Mouse (Mus musculus) embryonic facial prominence, embryonic 11.5 days (tissue): Measurements from ENCODE around the gene Fryl. TPM values are rescaled to one million over a fixed set of nuclear protein-coding genes. Genes with fewer than 3 reads are reported as not detected.
A peak's percentile ranks its signal among the peaks of the same experiment; 100 is the strongest.

Experiments used
- ATAC-seq: fragments of 200-750 bp; cut with Nextera tagmentation; replicated peaks from 2 replicates; pipeline ENCODE4 v1.8.0; 2017; ENCODE audit warnings: low read depth; ENCODE audit not compliant: insufficient number of reproducible peaks, low FRiP score, low TSS enrichment
- DNase-seq: peaks from one replicate; pipeline ENCODE4 v3.0.0-alpha.2; 2015; ENCODE audit warnings: low spot score
- H3K27ac ChIP-seq: fragments of 300-500 bp; sonication (generic); replicated peaks from 2 replicates; pipeline ENCODE4 v1.5.1; 2014; ENCODE audit warnings: mild to moderate bottlenecking, low read depth, low read length, control low read depth
- H3K27me3 ChIP-seq: fragments of 300-500 bp; sonication (generic); 2 replicates; pipeline ENCODE4 v1.6.1; 2014; ENCODE audit warnings: mild to moderate bottlenecking, low read length, moderate library complexity, mixed read lengths; ENCODE audit not compliant: control insufficient read depth, insufficient read depth
- H3K36me3 ChIP-seq: fragments of 300-500 bp; sonication (generic); replicated peaks from 2 replicates; pipeline ENCODE4 v1.6.1; 2014; ENCODE audit warnings: low read depth, mild to moderate bottlenecking, low read length, moderate library complexity, mixed read lengths; ENCODE audit not compliant: control insufficient read depth, insufficient read depth
- H3K4me1 ChIP-seq: fragments of 300-500 bp; sonication (generic); 2 replicates; pipeline ENCODE4 v1.6.1; 2014; ENCODE audit warnings: low read length, mixed read lengths; ENCODE audit not compliant: control insufficient read depth, insufficient read depth
- H3K4me2 ChIP-seq: fragments of 300-500 bp; sonication (generic); 2 replicates; pipeline ENCODE4 v1.6.1; 2014; ENCODE audit warnings: low read depth, mild to moderate bottlenecking, control low read depth, low read length, moderate library complexity
- H3K4me3 ChIP-seq: fragments of 300-500 bp; sonication (generic); 2 replicates; pipeline ENCODE4 v1.5.1; 2014; ENCODE audit warnings: low read depth, low read length, control low read depth
- H3K9ac ChIP-seq: fragments of 300-500 bp; sonication (generic); replicated peaks from 2 replicates; pipeline ENCODE4 v1.6.1; 2014; ENCODE audit warnings: mild to moderate bottlenecking, control low read depth, low read length
- H3K9me3 ChIP-seq: fragments of 300-500 bp; sonication (generic); replicated peaks from 2 replicates; pipeline ENCODE4 v1.6.1; 2016; ENCODE audit warnings: mild to moderate bottlenecking, low read length, inconsistent platforms, mixed read lengths; ENCODE audit not compliant: control insufficient read depth
- WGBS: fragments of 180-500 bp; shearing (Covaris S2); extraction: QIAGEN DNeasy Blood & Tissue Kit; methylation state at CpG from one replicate; pipeline ENCODE4 v1.1.7; 2014; 5-methylcytosine and 5-hydroxymethylcytosine counted together
- polyA plus RNA-seq: library from polyadenylated mRNA; unstranded; fragments of >200 nt; fragmentation: Nextera tagmentation; extraction: Ambion mirVana; gene quantifications from 2 replicates; pipeline ENCODE4 v1.2.1, GENCODE M21; 2014

The Fryl gene
- polyA plus RNA-seq, 1 experiment from 2014 or later: 25.7 TPM

DNA sequence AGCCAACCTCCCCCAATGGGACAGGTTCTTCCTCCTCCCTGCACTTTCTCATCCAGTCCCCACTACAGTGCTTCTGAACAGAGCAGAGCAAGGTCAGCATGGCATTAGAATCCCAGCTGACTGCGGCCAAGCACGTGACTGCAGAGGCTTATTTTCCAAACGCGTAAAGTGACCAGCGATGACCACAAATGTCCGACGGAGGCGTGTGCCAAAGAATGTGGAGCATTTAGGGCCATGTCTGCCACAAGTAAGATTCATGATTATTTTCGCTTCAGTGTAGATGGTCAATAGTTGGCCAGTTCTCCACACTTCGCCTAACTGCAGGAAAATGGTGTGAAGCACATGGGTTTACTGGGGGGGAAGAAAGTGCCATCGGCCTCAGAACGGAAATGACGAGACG lies 137.6 kb downstream of the Fryl start:
- Histone ChIP-seq H3K4me1 (no peaks in the 10 kb centered on the region), H3K9ac (no peak overlapping the region), H3K27me3 (no peaks in the 10 kb centered on the region), H3K36me3 (no peaks in the 10 kb centered on the region), H3K27ac (no peak overlapping the region), H3K4me2 (no peak overlapping the region), H3K9me3 (no peaks in the 10 kb centered on the region), H3K4me3 (no peak overlapping the region)
- DNase-seq (no peak), ATAC-seq (no peak)
- WGBS: 92% methylated on average over 14 of the region's 14 CpGs

DNA sequence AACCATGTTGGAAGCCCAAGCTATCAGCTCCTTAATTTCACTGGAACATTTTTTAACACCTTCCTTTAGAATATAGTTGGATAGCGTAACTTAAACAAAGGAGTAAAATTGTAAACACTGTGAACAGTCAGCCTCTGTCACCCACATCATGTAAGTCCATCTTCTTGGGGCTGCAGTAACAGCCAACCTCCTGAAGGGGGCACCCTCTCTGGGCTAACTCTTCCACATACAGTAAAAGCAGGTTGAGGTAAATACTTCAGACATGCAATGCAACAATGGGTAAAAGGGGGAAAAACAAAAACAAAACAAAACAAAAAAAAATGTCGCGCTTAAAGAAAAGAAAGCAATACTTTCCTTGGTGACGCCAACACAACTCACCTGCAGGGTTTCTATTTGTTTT lies 141.5 kb downstream of the Fryl start:
- Histone ChIP-seq H3K27ac (no peak overlapping the region), H3K36me3 (no peaks in the 10 kb centered on the region), H3K4me3 (no peak overlapping the region), H3K9ac (no peak overlapping the region), H3K9me3 (no peaks in the 10 kb centered on the region), H3K27me3 (no peaks in the 10 kb centered on the region), H3K4me2 (no peak overlapping the region), H3K4me1 (no peaks in the 10 kb centered on the region)
- ATAC-seq (no peak), DNase-seq (peak; percentile 26)
- WGBS: 95% methylated on average over 4 of the region's 4 CpGs

DNA sequence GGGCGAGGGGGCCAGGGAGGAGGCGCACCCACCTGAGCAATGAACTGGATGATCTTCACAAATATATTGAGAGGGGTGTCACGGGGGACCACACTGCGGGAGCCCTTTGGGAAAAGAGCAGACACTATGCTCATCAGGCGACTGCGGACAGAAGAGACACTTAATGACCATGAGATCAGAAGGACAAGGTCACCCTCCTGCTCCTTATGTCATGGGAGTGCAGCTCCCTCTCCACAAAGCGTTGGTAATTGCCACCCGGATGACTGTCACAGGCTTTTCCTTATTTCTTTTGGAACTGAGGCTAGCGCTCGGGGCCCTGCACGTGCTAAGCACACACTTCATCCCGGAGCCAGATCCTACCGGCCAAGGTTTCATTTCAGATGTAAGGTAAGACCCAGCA lies 144.1 kb downstream of the Fryl start:
- Histone ChIP-seq H3K27me3 (no peaks in the 10 kb centered on the region), H3K27ac (no peak overlapping the region), H3K4me2 (no peak overlapping the region), H3K4me3 (no peak overlapping the region), H3K9me3 (no peaks in the 10 kb centered on the region), H3K36me3 (no peaks in the 10 kb centered on the region; the same call in 1 of the 2 replicates), H3K4me1 (no peaks in the 10 kb centered on the region), H3K9ac (no peak overlapping the region)
- DNase-seq (no peak), ATAC-seq (no peak)
- 85% methylated on average over 13 of the region's 13 CpGs for WGBS

DNA sequence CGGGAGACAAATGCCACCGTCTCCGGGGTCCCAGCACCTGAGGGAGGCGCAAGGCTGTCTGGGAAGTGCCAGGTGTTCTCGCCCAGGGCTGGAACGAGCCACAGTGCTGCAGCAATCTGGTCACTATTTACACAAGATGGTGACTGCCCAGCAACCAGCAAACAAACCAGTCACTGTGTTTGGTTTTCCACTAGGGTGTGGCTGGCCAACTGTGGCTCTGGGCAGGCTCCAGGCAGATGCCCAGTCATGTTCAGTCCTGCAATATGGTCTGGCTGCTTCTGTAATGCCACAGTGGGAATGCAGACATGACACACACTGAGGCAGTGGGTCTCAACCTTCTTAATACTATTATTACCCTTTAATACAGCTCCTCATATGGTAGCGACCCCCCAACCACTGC lies 152.8 kb downstream of the Fryl start:
- H3K27me3 ChIP-seq: no peaks in the 10 kb centered on the region
- WGBS: 93% methylated on average over 7 of the region's 7 CpGs
- no peak overlapping the region for H3K27ac ChIP-seq
- H3K4me2 ChIP-seq: no peak overlapping the region
- no peaks in the 10 kb centered on the region for H3K4me1 ChIP-seq
- DNase-seq (no peak), ATAC-seq (peak; percentile 48; the same call in 1 of the 2 replicates)
- H3K9me3 ChIP-seq: no peaks in the 10 kb centered on the region
- no peaks in the 10 kb centered on the region; the same call in 1 of the 2 replicates for H3K36me3 ChIP-seq
- H3K4me3 ChIP-seq: no peak overlapping the region
- H3K9ac ChIP-seq: no peak overlapping the region

DNA sequence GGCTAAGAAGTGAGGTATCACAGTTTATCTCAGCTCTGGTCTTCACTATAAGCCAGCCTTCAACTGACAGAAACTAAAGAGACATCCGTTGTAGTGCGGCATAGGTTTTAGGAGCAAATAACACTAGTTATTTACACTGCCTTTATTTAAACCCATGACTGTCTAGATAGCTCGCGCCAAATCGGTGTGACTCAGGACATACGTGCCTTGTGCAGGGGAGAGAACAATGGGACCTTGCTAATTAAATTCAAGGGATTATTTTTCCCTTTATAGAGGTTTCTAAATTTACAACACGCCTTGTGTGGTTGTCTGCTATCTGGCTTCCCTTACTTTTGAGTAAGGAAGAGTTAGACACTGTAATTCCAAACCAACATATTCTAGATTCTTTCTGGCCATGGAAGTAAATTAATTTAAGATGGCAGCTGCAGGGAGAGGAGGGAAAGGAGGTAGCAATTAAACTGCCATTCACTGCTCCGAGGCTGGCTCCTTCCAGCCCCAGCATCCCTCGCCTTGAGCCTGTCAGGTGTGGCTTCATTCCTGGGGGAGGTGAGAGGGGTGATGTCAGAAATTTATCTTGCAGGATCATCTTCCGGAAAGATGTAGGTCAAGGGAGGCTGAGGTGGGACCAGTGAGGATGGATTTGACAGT lies 154.0 kb downstream of the Fryl start:
- no peak overlapping the region for H3K9ac ChIP-seq
- 71% methylated on average over 10 of the region's 10 CpGs for whole genome bisulfite sequencing
- ATAC-seq (no peak), DNase-seq (no peak)
- no peaks in the 10 kb centered on the region for H3K9me3 ChIP-seq
- no peak overlapping the region for H3K27ac ChIP-seq
- no peaks in the 10 kb centered on the region for H3K4me1 ChIP-seq
- no peak overlapping the region for H3K4me2 ChIP-seq
- no peak overlapping the region for H3K4me3 ChIP-seq
- no peaks in the 10 kb centered on the region; the same call in 1 of the 2 replicates for H3K36me3 ChIP-seq
- H3K27me3 ChIP-seq: no peaks in the 10 kb centered on the region

DNA sequence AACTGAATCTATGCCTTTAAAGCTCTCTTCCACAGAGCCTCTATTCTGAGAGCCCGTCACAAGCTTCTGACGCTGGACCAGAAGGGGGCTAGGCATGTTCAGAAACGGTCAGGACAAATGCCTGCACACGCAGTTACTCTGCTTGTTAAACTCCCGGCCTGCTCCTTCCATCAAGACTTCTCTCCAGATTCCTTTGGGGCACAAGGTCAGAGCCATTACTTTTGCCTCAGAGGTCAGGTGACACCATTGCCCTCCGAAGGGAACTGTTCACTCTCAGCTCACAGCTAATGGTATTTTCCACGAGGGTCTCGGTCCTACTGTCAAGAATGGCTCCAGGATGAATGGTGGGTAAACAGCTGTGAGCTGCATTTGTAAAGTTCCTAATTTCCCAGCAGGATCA lies 164.2 kb downstream of the Fryl start:
- ATAC-seq: no peak
- no peak overlapping the region for H3K4me3 ChIP-seq
- H3K4me2 ChIP-seq: no peak overlapping the region
- no peaks in the 10 kb centered on the region for H3K9me3 ChIP-seq
- H3K27me3 ChIP-seq: no peaks in the 10 kb centered on the region
- WGBS: 49% methylated on average over 8 of the region's 8 CpGs
- DNase-seq: no peak
- no peak overlapping the region for H3K9ac ChIP-seq
- H3K36me3 ChIP-seq: no peaks in the 10 kb centered on the region; the same call in 1 of the 2 replicates
- H3K27ac ChIP-seq: no peak overlapping the region
- H3K4me1 ChIP-seq: no peaks in the 10 kb centered on the region

DNA sequence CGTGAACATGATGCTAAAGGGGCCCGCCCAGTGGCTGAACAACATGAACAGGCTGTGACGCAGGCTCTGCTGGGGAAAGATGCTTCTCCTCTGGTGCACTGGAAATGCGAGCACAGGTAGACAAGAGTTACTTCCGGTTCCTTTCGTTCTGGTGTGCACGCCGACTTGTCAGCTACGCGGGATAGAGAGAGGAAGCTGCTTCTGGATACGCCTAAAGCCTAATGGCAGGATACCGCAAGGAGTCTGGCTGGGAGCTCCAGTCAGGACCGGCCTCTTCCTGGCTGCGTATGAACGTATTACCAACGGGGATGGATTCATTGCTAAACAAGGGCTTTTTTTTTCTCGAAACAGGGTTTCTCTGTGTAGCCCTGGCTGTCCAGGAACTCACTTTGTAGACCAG lies 167.3 kb downstream of the Fryl start:
- Histone ChIP-seq H3K9me3 (no peaks in the 10 kb centered on the region), H3K9ac (no peak overlapping the region), H3K4me2 (no peak overlapping the region), H3K27me3 (no peaks in the 10 kb centered on the region), H3K4me1 (no peaks in the 10 kb centered on the region), H3K27ac (no peak overlapping the region), H3K36me3 (no peaks in the 10 kb centered on the region), H3K4me3 (no peak overlapping the region)
- WGBS: 95% methylated on average over 17 of the region's 17 CpGs
- ATAC-seq (no peak), DNase-seq (no peak)

DNA sequence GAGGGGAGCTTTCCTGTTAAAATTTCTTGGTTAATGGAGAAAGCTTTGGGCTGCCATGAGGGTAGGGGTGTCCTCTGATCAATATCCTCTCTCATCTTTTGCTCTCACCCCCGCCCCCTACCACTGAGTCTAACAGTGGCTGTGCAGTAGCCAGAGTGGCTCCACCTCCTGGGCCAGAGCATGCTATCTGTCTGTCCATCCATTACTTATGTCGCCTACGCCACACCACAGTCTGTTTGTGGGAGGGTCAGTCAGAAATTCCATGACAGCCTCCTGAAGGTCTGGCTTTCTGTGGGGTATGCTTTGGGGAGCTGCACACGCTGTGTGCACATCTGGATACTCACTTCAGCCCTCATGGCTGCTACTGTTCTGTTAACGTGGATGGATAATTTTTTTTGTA lies 174.9 kb downstream of the Fryl start:
- H3K36me3 ChIP-seq: no peaks in the 10 kb centered on the region; the same call in none of the 2 replicates
- ATAC-seq (no peak), DNase-seq (no peak)
- WGBS: 89% methylated on average over 5 of the region's 5 CpGs
- H3K4me3 ChIP-seq: no peak overlapping the region
- no peak overlapping the region for H3K27ac ChIP-seq
- no peaks in the 10 kb centered on the region for H3K4me1 ChIP-seq
- H3K4me2 ChIP-seq: no peak overlapping the region
- H3K9me3 ChIP-seq: no peaks in the 10 kb centered on the region
- no peaks in the 10 kb centered on the region for H3K27me3 ChIP-seq
- no peak overlapping the region for H3K9ac ChIP-seq
